Mouse (Mus musculus): ENCODE measurements around the gene Lgmn. TPM values are rescaled to one million over a fixed set of nuclear protein-coding genes. Genes with fewer than 3 reads are reported as not detected.

Lgmn gene
- total RNA-seq, 2 experiments from 2014 or later = 78.6 to 84.8 TPM

DNA sequence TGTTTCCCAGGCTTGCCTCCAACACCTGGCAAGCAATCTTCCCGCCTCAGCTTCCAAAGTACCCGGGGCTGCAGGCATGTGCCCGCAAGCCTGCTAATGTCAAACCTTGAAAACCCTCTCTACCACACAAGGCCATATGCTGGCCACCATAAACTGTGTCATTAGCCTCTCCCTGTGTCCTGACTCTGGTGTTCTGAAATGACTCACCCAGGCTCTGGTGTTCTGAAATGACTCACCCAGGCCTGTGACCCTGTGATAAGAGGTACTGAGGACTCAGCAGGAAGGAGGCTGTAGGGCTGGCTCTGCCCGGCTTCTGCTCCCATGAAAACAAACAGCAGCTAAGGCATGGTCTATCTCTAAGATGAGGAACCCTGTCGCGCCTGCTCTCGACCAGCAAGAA lies 13.3 kb downstream of the Lgmn start:
- no peak for TF ChIP-seq CTCF (conservative IDR thresholded peaks at IDR 0.05)
- Histone ChIP-seq H3K4me3 (no peak overlapping the region), H3K27ac (no peak overlapping the region)
- no peak for DNase-seq (ENCODE audit: low spot score in 2 of 2)

DNA sequence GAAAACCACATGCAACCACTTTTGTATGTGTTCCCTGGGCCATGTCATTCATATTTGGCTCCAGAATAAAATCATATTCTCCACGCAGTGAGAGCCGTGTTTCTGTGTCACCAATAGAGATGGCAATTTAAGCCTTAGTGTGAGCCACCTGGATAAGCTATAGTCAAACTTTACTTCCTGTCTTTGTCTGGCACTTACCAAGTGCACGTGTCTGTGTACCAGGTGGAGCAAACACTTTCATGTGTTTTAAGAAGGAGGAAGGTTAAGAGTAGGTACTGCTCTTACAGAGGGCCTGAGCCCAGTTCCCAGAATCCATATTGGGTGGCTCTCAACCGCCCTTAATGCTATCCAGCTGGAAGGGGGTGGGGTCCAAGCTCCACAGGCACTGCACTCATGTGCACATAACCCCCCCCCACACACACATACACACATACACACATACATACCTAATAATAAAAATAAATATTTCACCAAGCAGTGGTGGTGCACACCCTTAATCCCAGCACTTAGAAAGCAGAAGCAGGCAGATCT lies 14.5 kb downstream of the Lgmn start:
- no peak for DNase-seq (ENCODE audit: low spot score in 2 of 2)
- TF ChIP-seq CTCF (conservative IDR thresholded peaks at IDR 0.05) = no peak
- H3K27ac ChIP-seq = no peak overlapping the region
- H3K4me3 ChIP-seq = no peak overlapping the region

DNA sequence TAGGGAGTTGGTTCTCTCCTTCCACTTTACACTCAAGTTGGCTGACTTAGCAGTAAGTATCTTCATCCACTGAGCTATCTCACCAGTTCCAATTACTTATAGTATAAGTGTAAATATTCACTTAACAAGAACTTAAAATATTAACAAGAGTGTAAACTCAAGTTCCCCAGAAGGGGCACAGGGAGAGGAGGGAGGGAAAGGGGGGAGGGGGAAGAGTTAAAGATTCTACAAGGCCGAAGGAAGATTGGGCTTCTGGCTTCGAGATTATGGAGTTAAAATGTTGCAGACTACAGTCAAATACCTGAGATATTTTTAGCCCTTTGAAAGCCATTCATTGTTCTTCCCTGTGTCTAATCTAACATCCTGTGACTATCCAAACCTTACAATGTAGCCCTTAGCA lies 15.2 kb downstream of the Lgmn start:
- H3K4me3 ChIP-seq = no peak overlapping the region
- no peak for DNase-seq (ENCODE audit: low spot score in 2 of 2)
- H3K27ac ChIP-seq = no peak overlapping the region
- no peak for TF ChIP-seq CTCF (conservative IDR thresholded peaks at IDR 0.05)

DNA sequence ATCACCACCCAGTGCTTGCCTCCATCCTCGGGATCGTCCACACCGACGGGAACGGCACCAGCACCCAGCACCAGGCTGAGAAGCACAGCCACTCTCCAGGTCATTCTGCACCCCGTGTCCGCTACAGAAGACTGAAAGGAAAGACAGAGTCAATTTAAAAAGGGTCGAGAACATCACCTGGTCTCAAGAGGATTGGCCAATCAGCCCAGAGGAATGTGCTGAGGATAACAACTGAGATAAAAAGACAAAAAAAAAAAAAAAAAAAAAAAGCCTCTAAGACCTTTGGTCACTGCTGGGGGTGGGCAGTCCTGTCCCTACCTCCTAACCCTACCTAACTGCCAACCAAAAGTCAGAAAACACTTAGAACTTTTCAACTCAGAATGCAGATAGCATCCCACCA lies 16.0 kb downstream of the Lgmn start:
- no peak for DNase-seq (ENCODE audit: low spot score in 2 of 2)
- no peak overlapping the region for H3K27ac ChIP-seq
- no peak for TF ChIP-seq CTCF (conservative IDR thresholded peaks at IDR 0.05)
- no peak overlapping the region for H3K4me3 ChIP-seq

DNA sequence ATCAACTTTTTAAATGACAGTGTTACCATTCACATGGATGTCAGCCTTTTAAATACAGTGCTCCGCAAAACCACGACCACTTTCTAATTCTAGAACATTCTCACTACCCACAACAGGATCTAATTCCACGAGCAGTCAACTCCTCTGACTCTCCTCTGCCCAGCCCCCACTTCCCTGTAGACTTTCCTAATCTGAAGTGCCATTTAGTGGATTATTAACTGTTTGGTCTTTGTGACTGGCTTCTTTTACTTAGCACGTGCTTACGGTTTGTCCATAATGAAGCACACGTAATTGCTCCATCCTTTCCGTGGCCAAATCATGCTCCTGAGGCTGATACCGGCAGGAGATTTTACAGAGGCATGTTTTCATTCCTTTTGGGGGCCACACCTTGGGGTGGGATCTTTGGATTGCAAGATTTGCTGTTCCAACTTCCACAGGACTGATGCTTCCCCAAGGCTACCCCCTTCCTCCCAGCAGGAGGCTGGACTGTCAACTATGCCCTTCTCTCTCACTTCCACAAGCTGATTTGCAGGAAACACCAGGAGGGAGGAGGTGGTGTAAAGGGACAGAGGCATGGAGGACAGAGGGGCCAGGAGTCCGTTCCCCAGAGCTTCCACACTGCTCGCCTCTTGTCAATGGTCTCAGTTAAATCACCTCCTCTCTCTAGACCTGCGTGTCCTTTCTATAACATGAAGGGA lies 16.8 kb downstream of the Lgmn start:
- TF ChIP-seq CTCF (conservative IDR thresholded peaks at IDR 0.05) = no peak
- DNase-seq (ENCODE audit: low spot score in 2 of 2) = no peak
- peak overlapping the region; percentile 57; the same call in 1 of the 2 replicates for H3K27ac ChIP-seq

DNA sequence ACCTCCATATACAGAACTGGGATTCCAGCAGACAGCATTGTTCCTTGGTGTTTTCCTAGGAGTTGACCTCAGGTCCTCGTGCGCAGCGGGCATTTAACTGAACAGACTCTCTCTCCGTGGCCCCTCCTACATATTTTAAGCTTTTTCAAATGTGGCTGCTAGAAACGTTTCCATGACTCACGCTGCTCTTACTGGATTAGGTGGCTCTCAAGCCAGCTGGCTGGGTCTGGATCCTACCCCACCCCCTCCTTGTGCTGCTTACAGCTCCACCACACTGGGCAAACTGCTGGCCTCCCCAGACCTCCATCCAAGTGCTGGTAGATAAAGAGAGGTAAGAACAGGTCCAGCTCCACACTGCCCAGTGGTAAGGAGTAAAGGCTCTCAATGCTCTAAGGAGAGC lies 17.5 kb downstream of the Lgmn start:
- no peak for TF ChIP-seq CTCF (conservative IDR thresholded peaks at IDR 0.05)
- Histone ChIP-seq H3K27ac (peak overlapping the region; percentile 57; the same call in 1 of the 2 replicates), H3K4me3 (no peak overlapping the region)
- peak in 1 of 2 experiments; percentile 28 for DNase-seq (ENCODE audit: low spot score in 2 of 2)

More for the DNA sequence above, 16.8 kb downstream of the Lgmn start:
- H3K4me3 ChIP-seq = no peak overlapping the region

DNA sequence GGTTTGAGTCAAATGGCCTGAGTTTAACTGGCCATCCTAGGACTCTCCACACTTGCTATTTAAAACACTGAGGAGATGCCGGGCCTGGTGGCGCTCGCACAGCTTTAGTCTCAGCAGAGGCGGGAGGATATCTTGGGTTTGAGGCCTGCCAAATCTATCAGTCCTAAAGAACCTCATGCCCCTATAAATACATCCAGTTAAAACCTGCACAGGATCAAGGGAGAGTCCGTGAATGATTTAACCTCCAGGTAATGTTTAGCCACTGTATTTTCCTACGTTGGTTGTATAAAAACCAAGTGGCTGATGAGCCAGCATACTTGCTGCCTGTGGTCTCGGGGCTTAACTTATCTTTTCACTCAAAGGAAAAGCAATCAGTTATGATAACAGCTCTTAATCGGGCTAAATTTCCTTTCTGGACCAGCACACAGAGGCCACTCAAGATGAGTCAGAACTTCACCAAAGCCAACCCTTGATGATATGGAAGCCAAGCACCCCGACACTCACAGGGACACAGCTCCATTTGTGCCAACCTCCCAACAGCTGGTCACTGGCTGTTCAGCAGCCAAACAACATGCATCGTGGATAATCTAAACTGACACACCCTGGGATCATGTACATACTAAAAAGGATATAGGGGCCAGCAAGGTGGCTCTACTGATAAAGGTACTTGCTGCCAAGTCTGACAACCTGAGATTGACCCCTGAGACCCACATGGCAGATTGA lies 19.3 kb downstream of the Lgmn start:
- Histone ChIP-seq H3K4me3 (no peak overlapping the region), H3K27ac (peak overlapping the region; percentile 72)
- no peak for DNase-seq (ENCODE audit: low spot score in 2 of 2)
- no peak for TF ChIP-seq CTCF (conservative IDR thresholded peaks at IDR 0.05)

- Histone ChIP-seq H3K4me3 (no peak overlapping the region), H3K27ac (peak overlapping the region; percentile 72)
- no peak for DNase-seq (ENCODE audit: low spot score in 2 of 2)
- TF ChIP-seq CTCF (conservative IDR thresholded peaks at IDR 0.05) = no peak
These were observed 20.1 kb downstream of the Lgmn start for GRCm38 (mm10) chr12:102419544-102419943.

- H3K27ac ChIP-seq = no peak overlapping the region
- no peak for TF ChIP-seq CTCF (conservative IDR thresholded peaks at IDR 0.05)
- DNase-seq (ENCODE audit: low spot score in 2 of 2) = no peak
- no peak overlapping the region for H3K4me3 ChIP-seq
These were observed 21.9 kb downstream of the Lgmn start for GRCm38 (mm10) chr12:102417701-102418100.

DNA sequence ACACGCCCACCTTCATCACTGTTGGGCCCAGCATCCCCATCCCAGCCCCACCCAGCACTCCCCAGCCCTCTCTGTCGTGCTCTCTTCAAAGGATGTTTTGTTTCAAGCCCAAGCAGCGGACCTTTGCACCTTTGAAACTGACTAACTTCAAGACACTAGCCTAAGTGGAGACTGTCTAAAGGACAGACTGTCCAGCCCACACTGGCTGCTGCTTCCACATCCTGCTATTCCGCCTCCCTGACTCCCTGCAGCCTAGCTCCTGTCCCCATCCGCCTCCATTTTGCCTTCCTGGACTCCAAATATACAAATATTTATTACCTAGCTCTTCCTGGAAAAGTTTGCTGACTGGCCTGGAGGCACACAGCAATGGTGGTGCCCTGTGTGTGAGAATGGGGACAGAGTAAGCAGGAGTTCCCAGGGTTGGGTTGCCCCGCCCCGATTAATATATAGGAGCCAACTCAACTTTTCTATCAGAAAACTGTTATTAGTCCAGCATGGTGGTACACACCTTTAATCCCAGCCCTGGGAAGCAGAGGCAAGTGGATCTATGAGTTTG lies 22.6 kb downstream of the Lgmn start:
- peak overlapping the region; percentile 71 for H3K27ac ChIP-seq
- TF ChIP-seq CTCF (conservative IDR thresholded peaks at IDR 0.05) = no peak
- H3K4me3 ChIP-seq = no peak overlapping the region
- no peak for DNase-seq (ENCODE audit: low spot score in 2 of 2)

GRCm38 (mm10) chr12:102416391-102416837 lies 23.2 kb downstream of the Lgmn start:
- Histone ChIP-seq H3K27ac (peak overlapping the region; percentile 71), H3K4me3 (no peak overlapping the region)
- no peak for TF ChIP-seq CTCF (conservative IDR thresholded peaks at IDR 0.05)
- no peak for DNase-seq (ENCODE audit: low spot score in 2 of 2)

- H3K27ac ChIP-seq = peak overlapping the region; percentile 10; the same call in 1 of the 2 replicates
- no peak for DNase-seq (ENCODE audit: low spot score in 2 of 2)
- no peak for TF ChIP-seq CTCF (conservative IDR thresholded peaks at IDR 0.05)
- H3K4me3 ChIP-seq = no peak overlapping the region
These were observed 24.9 kb downstream of the Lgmn start for GRCm38 (mm10) chr12:102414686-102415085.

- no peak overlapping the region for H3K4me3 ChIP-seq
- DNase-seq (ENCODE audit: low spot score in 2 of 2) = no peak
- TF ChIP-seq CTCF (conservative IDR thresholded peaks at IDR 0.05) = no peak
- no peak overlapping the region for H3K27ac ChIP-seq
These were observed 26.4 kb downstream of the Lgmn start for GRCm38 (mm10) chr12:102413171-102413570.
